Mouse (Mus musculus): ENCODE measurements around the gene Ifna11. TPM values are rescaled to one million over a fixed set of nuclear protein-coding genes. Genes with fewer than 3 reads are reported as not detected.
"Not testable (repeated sequence)": the region's sequence is repeated elsewhere in the genome, so short reads cannot be mapped to it uniquely, and the experiment has no call there.

The Ifna11 gene
- not detected in 2 replicates for total RNA-seq (2021)
- long read RNA-seq, experiment 1 = 0 reads
- long read RNA-seq, experiment 2 = 0 reads

GRCm38 (mm10) chr4:88819659-88820058 lies at the start of gene Ifna11:
Gene Ifna11 (plus strand): TSS chr4:88819959.
- no peak for DNase-seq

GRCm38 (mm10) chr4:88773534-88773933 lies 46.2 kb upstream of the Ifna11 start, which contains the start of gene Gm13290:
Gene Gm13290 (plus strand): TSS chr4:88773834.
- DNase-seq = not testable (repeated sequence)

- DNase-seq = not testable (repeated sequence)
Observed at GRCm38 (mm10) chr4:88776622-88777021, 43.1 kb upstream of the Ifna11 start, which contains the start of gene Gm13289. Gene Gm13289 (plus strand): TSS chr4:88776922.

GRCm38 (mm10) chr4:88779550-88779949 lies 40.2 kb upstream of the Ifna11 start, which contains the start of gene Gm13272:
Gene Gm13272 (plus strand): TSS chr4:88779850.
- DNase-seq = not testable (repeated sequence)

- not testable (repeated sequence) for DNase-seq
Observed at GRCm38 (mm10) chr4:88780320-88780719, 39.4 kb upstream of the Ifna11 start.

- DNase-seq = not testable (repeated sequence)
Observed at GRCm38 (mm10) chr4:88781831-88782230, 37.9 kb upstream of the Ifna11 start, which contains the start of gene Ifnz. Gene Ifnz (plus strand): TSS chr4:88782131.

- peak; percentile 32 for DNase-seq
Observed at GRCm38 (mm10) chr4:88782335-88782734, 37.4 kb upstream of the Ifna11 start.

- not testable (repeated sequence) for DNase-seq
Observed at GRCm38 (mm10) chr4:88785409-88785808, 34.4 kb upstream of the Ifna11 start, which contains the start of gene Gm13276. Gene Gm13276 (plus strand): TSS chr4:88785709.

- peak; percentile 78 for DNase-seq
Observed at GRCm38 (mm10) chr4:88788402-88788801, 31.4 kb upstream of the Ifna11 start, which contains the start of gene Gm13277. Gene Gm13277 (plus strand): TSS chr4:88788632.

GRCm38 (mm10) chr4:88791250-88791649 lies 28.5 kb upstream of the Ifna11 start, which contains the start of gene Gm13278:
Gene Gm13278 (plus strand): TSS chr4:88791550.
- not testable (repeated sequence) for DNase-seq

- DNase-seq = peak; percentile 52
Observed at GRCm38 (mm10) chr4:88793936-88794675, 25.7 kb upstream of the Ifna11 start, which contains the start of gene Gm13275. Gene Gm13275 (plus strand): TSS chr4:88794487.

- DNase-seq = not testable (repeated sequence)
Observed at GRCm38 (mm10) chr4:88797097-88797496, 22.7 kb upstream of the Ifna11 start, which contains the start of gene Gm13279. Gene Gm13279 (plus strand): TSS chr4:88797397.

- DNase-seq = not testable (repeated sequence)
Observed at GRCm38 (mm10) chr4:88799365-88799764, 20.4 kb upstream of the Ifna11 start, which contains the start of gene Gm13285. Gene Gm13285 (plus strand): TSS chr4:88799665.

GRCm38 (mm10) chr4:88802954-88803353 lies 16.8 kb upstream of the Ifna11 start, which contains the start of gene Gm13287:
Gene Gm13287 (plus strand): TSS chr4:88803254.
- DNase-seq = not testable (repeated sequence)

GRCm38 (mm10) chr4:88805231-88805630 lies 14.5 kb upstream of the Ifna11 start, which contains the start of gene Gm13288:
Gene Gm13288 (plus strand): TSS chr4:88805531.
- not testable (repeated sequence) for DNase-seq

- peak; percentile 45 for DNase-seq
Observed at GRCm38 (mm10) chr4:88805761-88806160, 14.0 kb upstream of the Ifna11 start.

- no peak for DNase-seq
Observed at GRCm38 (mm10) chr4:88815928-88816327, 3.8 kb upstream of the Ifna11 start, which contains the start of gene Ifna7. Gene Ifna7 (plus strand): TSS chr4:88816228.

GRCm38 (mm10) chr4:88822995-88823394 lies 3.2 kb downstream of the Ifna11 start:
- DNase-seq = peak; percentile 14

GRCm38 (mm10) chr4:88827116-88827515 lies 7.4 kb downstream of the Ifna11 start, which contains the start of gene Ifna6:
Gene Ifna6 (plus strand): TSS chr4:88827416.
- not testable (repeated sequence) for DNase-seq

GRCm38 (mm10) chr4:88830523-88830922 lies 10.8 kb downstream of the Ifna11 start:
- DNase-seq = peak; percentile 26

GRCm38 (mm10) chr4:88835225-88835624 lies 15.5 kb downstream of the Ifna11 start, which contains the start of gene Ifna5:
Gene Ifna5 (plus strand): TSS chr4:88835525.
- not testable (repeated sequence) for DNase-seq

GRCm38 (mm10) chr4:88838828-88839227 lies 19.1 kb downstream of the Ifna11 start:
- peak; percentile 12 for DNase-seq
